ENCODE assay signal across 10 mouse cellular contexts in the genomic region with DNA sequence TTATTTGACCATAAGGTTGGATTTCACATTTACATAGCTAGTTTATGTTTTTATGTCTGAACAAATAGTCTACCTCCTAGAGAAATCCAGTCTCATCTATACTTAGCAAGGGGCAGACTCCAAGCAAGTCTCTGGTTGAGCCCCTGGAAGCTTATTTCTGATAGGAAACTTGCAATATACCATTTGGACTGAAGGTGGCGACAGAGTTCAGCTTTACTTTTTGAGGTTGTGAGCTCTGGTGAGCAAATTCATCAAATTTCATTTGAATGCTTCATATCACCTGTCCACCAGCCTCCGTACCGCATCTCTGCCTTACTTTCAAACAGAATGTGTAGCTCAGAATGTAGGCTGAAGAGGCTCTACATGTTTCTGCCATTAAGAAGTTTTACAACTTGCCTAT. TPM values are rescaled to one million over a fixed set of nuclear protein-coding genes. Genes with fewer than 3 reads are reported as not detected.
DNase-seq lines count a peak whose midpoint lies in the region; ATAC-seq and TF ChIP-seq lines count a peak whose summit lies in the region.
"Had no signal": no experiment of that assay in that cellular context is flagged by ENCODE, and none has a peak within 500 bp of the region (broad histone marks: within the 10 kb centered on the region; RNA-seq: fewer than 3 reads in every experiment).

No protein-coding gene starts in this region.

- peak; percentile 87 to 90 for TF ChIP-seq CTCF in CH12.LX (conservative IDR thresholded peaks at IDR 0.05 in 1 of 2, IDR thresholded peaks at IDR 0.05 in 1 of 2; ENCODE audit: low read depth in 2 of 2, low read length in 2 of 2)
- TF ChIP-seq CTCF in brain, embryonic 14.5 days (IDR thresholded peaks at IDR 0.05; ENCODE audit: borderline replicate concordance, extremely low read depth, insufficient read depth, insufficient read length): peak; percentile 64; the same call in 1 of the 2 replicates

- H3K36me3 ChIP-seq in heart, embryonic 10.5 days: no peaks in the 10 kb centered on the region
- H3K36me3 ChIP-seq in CH12.LX (replicated peaks in 1 of 2; ENCODE audit: control insufficient read depth in 1 of 2, insufficient read depth in 1 of 2, low read length in 1 of 2): no peaks in the 10 kb centered on the region
- H3K36me3 ChIP-seq: embryonic facial prominence, embryonic 13.5 days had no signal

- no peak for TF ChIP-seq POLR2A in CH12.LX (IDR thresholded peaks at IDR 0.05; ENCODE audit: low read depth, low read length)
- TF ChIP-seq POLR2A in brain, embryonic 14.5 days (IDR thresholded peaks at IDR 0.05; ENCODE audit: borderline replicate concordance, extremely low read depth, insufficient read depth, insufficient read length, poor library complexity, severe bottlenecking): no peak

- intact Hi-C loops in left cerebral cortex, postnatal 10 days (cut with DNase I): loop anchor here (2.0 to 5.0 kb wide), 2 partner anchors 110 to 270 kb away; no protein-coding TSS in a partner anchor

- dilution Hi-C loops in CH12.LX (cut with MboI; ENCODE audit: extremely low pct_ligation_motif_present, extremely low pct_unique_long_range_greater_than_20kb, low sequenced_read_pairs): no loop called here

- no peaks in the 10 kb centered on the region for H3K9me3 ChIP-seq in heart, embryonic 10.5 days
- H3K9me3 ChIP-seq in CH12.LX (replicated peaks; ENCODE audit: low read length): no peaks in the 10 kb centered on the region
- H3K9me3 ChIP-seq: embryonic facial prominence, embryonic 13.5 days had no signal

- H3K79me2 ChIP-seq in CH12.LX (replicated peaks; ENCODE audit: control insufficient read depth, extremely low read depth, insufficient read depth, poor library complexity, severe bottlenecking): no peaks in the 10 kb centered on the region

- H3K9ac ChIP-seq in CH12.LX (ENCODE audit: insufficient read depth, low read depth): no peak overlapping the region
- H3K9ac ChIP-seq: embryonic facial prominence, embryonic 13.5 days had no signal

- no peaks in the 10 kb centered on the region for H3K27me3 ChIP-seq in heart, embryonic 10.5 days (ENCODE audit: insufficient read depth, poor library complexity, severe bottlenecking)
- H3K27me3 ChIP-seq in CH12.LX (replicated peaks): no peaks in the 10 kb centered on the region
- H3K27me3 ChIP-seq: embryonic facial prominence, embryonic 13.5 days had no signal

- TF ChIP-seq RAD21 in CH12.LX (IDR thresholded peaks at IDR 0.05; ENCODE audit: low read depth, low read length): peak; percentile 96

- in situ Hi-C loops in CH12.LX (cut with MboI; ENCODE audit: low pct_ligation_motif_present, low pct_unique_long_range_greater_than_20kb, low sequenced_read_pairs): loop anchor here (10.0 kb wide), 1 partner anchor 268 kb away; no protein-coding TSS in a partner anchor

- no peak overlapping the region for H3K4me2 ChIP-seq in CH12.LX (ENCODE audit: insufficient read depth, low read depth, poor library complexity, severe bottlenecking)
- H3K4me2 ChIP-seq: embryonic facial prominence, embryonic 13.5 days had no signal

- TF ChIP-seq EP300 in CH12.LX (IDR thresholded peaks at IDR 0.05; ENCODE audit: low read length): no peak

- peak; percentile 66; the same call in 1 of the 2 replicates for ATAC-seq in monocyte, adult 5-6 weeks (replicated peaks; ENCODE audit: insufficient number of reproducible peaks, low FRiP score, low TSS enrichment, poor library complexity, severe bottlenecking)

- DNase-seq in heart, adult 8-10 months (ENCODE audit: low spot score): peak; percentile 33
- DNase-seq in heart, embryonic 10.5 days (ENCODE audit: low spot score): no peak
- DNase-seq in CH12.LX (ENCODE audit: extremely low read depth): peak; percentile 74
- peak; percentile 82 for DNase-seq in brain, embryonic 14.5 days (ENCODE audit: low read depth)
- peak; percentile 65 for DNase-seq in forelimb bud, embryonic 11.5 days (ENCODE audit: low read depth, low spot score)
- DNase-seq in left cerebral cortex, postnatal 10 days (ENCODE audit: extremely low spot score in 1 of 2, low spot score in 2 of 2): peak; percentile 21 to 44
- DNase-seq in thymus, postnatal 25 days: peak; percentile 35

- no peaks in the 10 kb centered on the region for H3K4me1 ChIP-seq in heart, embryonic 10.5 days
- H3K4me1 ChIP-seq in CH12.LX (ENCODE audit: control insufficient read depth in 1 of 2, insufficient read depth in 2 of 2): no peaks in the 10 kb centered on the region
- H3K4me1 ChIP-seq: embryonic facial prominence, embryonic 13.5 days had no signal

- H3K27ac ChIP-seq in heart, embryonic 10.5 days: no peak overlapping the region
- H3K27ac ChIP-seq in CH12.LX (ENCODE audit: insufficient read depth, low read depth): no peak overlapping the region
- H3K27ac ChIP-seq: embryonic facial prominence, embryonic 13.5 days had no signal

- no peak overlapping the region for H3K4me3 ChIP-seq in heart, embryonic 10.5 days
- no peak overlapping the region for H3K4me3 ChIP-seq in CH12.LX (replicated peaks in 1 of 3; ENCODE audit: low read depth in 2 of 3, low read length in 2 of 3, poor library complexity in 1 of 3)
- H3K4me3 ChIP-seq: embryonic facial prominence, embryonic 13.5 days had no signal

- WGBS in heart, embryonic 10.5 days: 9% methylated on average over 3 of the region's 3 CpGs

TF ChIP-seq in CH12.LX, 34 proteins besides CTCF, POLR2A, EP300 and RAD21:
- TF ChIP-seq SMC3 (IDR thresholded peaks at IDR 0.05; ENCODE audit: low read depth, low read length) (peak; percentile 83), PAX5 (IDR thresholded peaks at IDR 0.05; ENCODE audit: low read length) (no peak)

RNA-seq across cellular contexts. Expression of a gene that starts 5.8 kb away (rescaled TPM):
- total RNA-seq in heart, adult 8-10 months (2022): not detected
- polyA plus RNA-seq in heart, embryonic 10.5 days (2016; fragmentation: Nextera tagmentation; extraction: Ambion mirVana): not detected in 2 replicates
- total RNA-seq in CH12.LX (2012; rRNA removed): not detected in 2 replicates
- not detected in 2 replicates for total RNA-seq in CH12.LX (2014; rRNA removed)
- not detected in 2 replicates for polyA plus RNA-seq in CH12.LX (2012; ENCODE audit: insufficient read length, low read depth)
- polyA plus RNA-seq in brain, embryonic 14.5 days (2012; rRNA removed): not detected in 2 replicates
- not detected for total RNA-seq in left cerebral cortex, postnatal 10 days (2021)
- not detected in 3 replicates for total RNA-seq in monocyte, adult 5-6 weeks (2017)
- polyA plus RNA-seq: embryonic facial prominence, embryonic 13.5 days; lung, embryonic 16.5 days had no signal

RNA-seq across cellular contexts. Expression of a gene that starts 20.1 kb away (rescaled TPM):
- not detected for total RNA-seq in heart, adult 8-10 months (2022)
- polyA plus RNA-seq in heart, embryonic 10.5 days (2016; fragmentation: Nextera tagmentation; extraction: Ambion mirVana): not detected in 2 replicates
- total RNA-seq in CH12.LX (2012; rRNA removed): not detected in 2 replicates
- total RNA-seq in CH12.LX (2014; rRNA removed): not detected in 2 replicates
- not detected in 2 replicates for polyA plus RNA-seq in CH12.LX (2012; ENCODE audit: insufficient read length, low read depth)
- 0.07 TPM in 1 of 2 replicates, not detected in the other for polyA plus RNA-seq in brain, embryonic 14.5 days (2012; rRNA removed)
- not detected for total RNA-seq in left cerebral cortex, postnatal 10 days (2021)
- total RNA-seq in monocyte, adult 5-6 weeks (2017): not detected in 3 replicates
- polyA plus RNA-seq: lung, embryonic 16.5 days had no signal

RNA-seq across cellular contexts. Expression of a gene that starts 39.8 kb away (rescaled TPM):
- total RNA-seq in heart, adult 8-10 months (2022): under 1 TPM in 1 of 4 experiments, not detected in 3; 0.23 TPM
- not detected in 2 replicates for polyA plus RNA-seq in heart, embryonic 10.5 days (2016; fragmentation: Nextera tagmentation; extraction: Ambion mirVana)
- total RNA-seq in CH12.LX (2012; rRNA removed) (0.21 and 0.98 TPM in 2 replicates), CH12.LX (2014; rRNA removed) (0.54 and 0.71 TPM in 2 replicates)
- polyA plus RNA-seq in CH12.LX (2012; ENCODE audit: insufficient read length, low read depth): 0.37 and 0.44 TPM in 2 replicates
- 0.08 and 0.15 TPM in 2 replicates for polyA plus RNA-seq in brain, embryonic 14.5 days (2012; rRNA removed)
- not detected for total RNA-seq in left cerebral cortex, postnatal 10 days (2021)
- 5.8 to 12.4 TPM (median 8.9 TPM) in 3 replicates for total RNA-seq in monocyte, adult 5-6 weeks (2017)
